In the genomic region with DNA sequence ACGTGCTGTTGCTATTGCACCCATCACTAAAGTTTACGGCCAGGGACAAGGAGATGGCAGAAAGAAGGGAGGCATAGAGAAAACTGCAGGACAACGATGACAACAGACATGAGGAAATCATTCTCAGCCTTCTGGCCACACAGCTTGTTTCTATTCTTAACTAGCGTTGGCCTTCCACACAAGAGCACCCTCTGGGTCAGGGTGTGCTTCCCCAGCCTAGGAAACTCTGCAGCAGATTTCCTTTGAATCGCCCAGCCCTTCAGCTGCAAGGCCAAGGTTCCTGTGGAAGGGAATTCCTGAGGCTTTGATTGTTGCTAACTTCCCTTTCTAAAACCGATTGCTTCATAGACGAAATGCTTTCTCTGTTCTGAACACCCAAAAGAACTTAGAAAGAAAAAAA, we compare ENCODE assay signal across 12 mouse cellular contexts.
DNase-seq lines count a peak whose midpoint lies in the region; ATAC-seq and TF ChIP-seq lines count a peak whose summit lies in the region.
"Had no signal": no experiment of that assay in that cellular context is flagged by ENCODE, and none has a peak within 500 bp of the region (broad histone marks: within the 10 kb centered on the region; RNA-seq: fewer than 3 reads in every experiment).

No protein-coding gene starts in this region.

- no peak for TF ChIP-seq CTCF in gastrocnemius, adult 2 months (IDR thresholded peaks at IDR 0.05)

- peaks cover 4% of the 10 kb centered on the region; the same call in 1 of the 2 replicates for H3K4me1 ChIP-seq in hindbrain, embryonic 13.5 days (replicated peaks)
- 0 out of 2 replicates have a peak, but pooled peaks cover under 1% of the 10 kb centered on the region for H3K4me1 ChIP-seq in forebrain, embryonic 12.5 days
- H3K4me1 ChIP-seq: limb, embryonic 13.5 days had no signal

- H3K4me3 ChIP-seq in gastrocnemius, adult 2 months = no peak overlapping the region
- H3K4me3 ChIP-seq in hindbrain, embryonic 13.5 days = no peak overlapping the region
- H3K4me3 ChIP-seq in forebrain, embryonic 12.5 days (replicated peaks) = no peak overlapping the region
- H3K4me3 ChIP-seq: forebrain, embryonic 15.5 days; limb, embryonic 13.5 days had no signal

- ATAC-seq in hindbrain, embryonic 13.5 days (ENCODE audit: low FRiP score) = no peak
- no peak for ATAC-seq in forebrain, embryonic 12.5 days (ENCODE audit: low FRiP score)
- no peak for ATAC-seq in granulocyte monocyte progenitor cell, adult 5-6 weeks (replicated peaks; ENCODE audit: poor library complexity, severe bottlenecking)
- ATAC-seq: forebrain, embryonic 15.5 days; intestine, postnatal 0 days had no signal

- peak; percentile 58 for DNase-seq in gastrocnemius, adult 2 months
- DNase-seq in gastrocnemius, postnatal 4 days (ENCODE audit: low spot score in 2 of 2) = no peak
- peak; percentile 34 for DNase-seq in gastrocnemius, postnatal 14 days
- peak; percentile 27 to 29 for DNase-seq in kidney, adult 8-10 months
- peak; percentile 71 for DNase-seq in lung, postnatal 10 days
- DNase-seq: cerebellum, postnatal 10 days had no signal

- H3K27ac ChIP-seq in gastrocnemius, adult 2 months = peak overlapping the region; percentile 84
- no peak overlapping the region for H3K27ac ChIP-seq in hindbrain, embryonic 13.5 days
- H3K27ac ChIP-seq in forebrain, embryonic 12.5 days = no peak overlapping the region
- H3K27ac ChIP-seq: forebrain, embryonic 15.5 days; limb, embryonic 13.5 days had no signal

- H3K27me3 ChIP-seq in hindbrain, embryonic 13.5 days = 0 out of 2 replicates have a peak, but pooled peaks cover 4% of the 10 kb centered on the region
- no peaks in the 10 kb centered on the region for H3K27me3 ChIP-seq in forebrain, embryonic 12.5 days
- H3K27me3 ChIP-seq: forebrain, embryonic 15.5 days; limb, embryonic 13.5 days had no signal

- 74% methylated on average over 7 of the region's 7 CpGs for WGBS in hindbrain, embryonic 13.5 days
- WGBS in forebrain, embryonic 12.5 days = 69% methylated on average over 7 of the region's 7 CpGs

- no peaks in the 10 kb centered on the region for H3K36me3 ChIP-seq in hindbrain, embryonic 13.5 days
- no peaks in the 10 kb centered on the region for H3K36me3 ChIP-seq in forebrain, embryonic 12.5 days (replicated peaks)
- H3K36me3 ChIP-seq: forebrain, embryonic 15.5 days; limb, embryonic 13.5 days had no signal

- H3K9ac ChIP-seq in hindbrain, embryonic 13.5 days = no peak overlapping the region
- H3K9ac ChIP-seq in forebrain, embryonic 12.5 days = no peak overlapping the region
- H3K9ac ChIP-seq: forebrain, embryonic 15.5 days; limb, embryonic 13.5 days had no signal

- intact Hi-C loops in gastrocnemius, adult 2 months (cut with DNase I) = no loop called here
- intact Hi-C loops in gastrocnemius, postnatal 14 days (cut with DNase I; ENCODE audit: low total_unique reads) = no loop called here

- H3K4me2 ChIP-seq in hindbrain, embryonic 13.5 days = no peak overlapping the region
- no peak overlapping the region for H3K4me2 ChIP-seq in forebrain, embryonic 12.5 days
- H3K4me2 ChIP-seq: forebrain, embryonic 15.5 days; limb, embryonic 13.5 days had no signal

- no peaks in the 10 kb centered on the region for H3K9me3 ChIP-seq in hindbrain, embryonic 13.5 days
- no peaks in the 10 kb centered on the region; the same call in 1 of the 2 replicates for H3K9me3 ChIP-seq in forebrain, embryonic 12.5 days
- H3K9me3 ChIP-seq: forebrain, embryonic 15.5 days; limb, embryonic 13.5 days had no signal

Comparison
In these comparisons a context has a peak if more than half of its experiments do, and no peak if none do; other contexts are left out.
1. DNase-seq: peak in gastrocnemius, adult 2 months (single experiment), gastrocnemius, postnatal 14 days (single experiment), kidney, adult 8-10 months (2 of 2) and lung, postnatal 10 days (single experiment); none in gastrocnemius, postnatal 4 days (0 of 2).